Mouse (Mus musculus) cerebellum, postnatal 25 days (tissue): Measurements from ENCODE around the gene Vmn2r66.

Experiments
- DNase-seq, 2 experiments: peaks; one replicate each; pipeline ENCODE4 v3.0.0; 2021; ENCODE audit warnings: mixed read lengths in 2 of 2

Gene Vmn2r66

GRCm38 (mm10) chr7:85012168-85012567, at the start of gene Vmn2r66:
Gene Vmn2r66 (minus strand): TSS chr7:85012268.
- no peak for DNase-seq

- no peak for DNase-seq
Measured at GRCm38 (mm10) chr7:84996694-84997093, 15.4 kb downstream of the Vmn2r66 start.

GRCm38 (mm10) chr7:84964015-84964414, 48.1 kb downstream of the Vmn2r66 start, which contains the start of gene Vmn2r65:
Gene Vmn2r65 (minus strand): TSS chr7:84964115.
- no peak for DNase-seq
